Mouse (Mus musculus): ENCODE measurements around the gene Zfp978. TPM values are rescaled to one million over a fixed set of nuclear protein-coding genes. Genes with fewer than 3 reads are reported as not detected.
A peak's percentile ranks its signal among the peaks of the same experiment; 100 is the strongest.
"Not testable (repeated sequence)": the region's sequence is repeated elsewhere in the genome, so short reads cannot be mapped to it uniquely, and the experiment has no call there.

Gene Zfp978
- polyA plus RNA-seq, 1 experiment from 2014 or later = not detected

- not testable (repeated sequence) for H3K4me1 ChIP-seq (ENCODE audit: control insufficient read depth, insufficient read depth, low read length); H3K36me3 ChIP-seq (ENCODE audit: control insufficient read depth, insufficient read depth, low read length); H3K4me3 ChIP-seq (ENCODE audit: low read length); H3K27ac ChIP-seq (ENCODE audit: low read length); ATAC-seq; H3K27me3 ChIP-seq (replicated peaks; ENCODE audit: control insufficient read depth, insufficient read depth, low read length); H3K4me2 ChIP-seq (ENCODE audit: low read depth, low read length); H3K9ac ChIP-seq (ENCODE audit: low read depth, low read length)
- H3K9me3 ChIP-seq (ENCODE audit: control insufficient read depth, low read length) = peaks cover 32% of the 10 kb centered on the region
- WGBS = 87% methylated on average over 3 of the region's 3 CpGs
These were observed 20.2 kb upstream of the Zfp978 start for GRCm38 (mm10) chr4:147340876-147341275.

- not testable (repeated sequence) for H3K36me3 ChIP-seq (ENCODE audit: control insufficient read depth, insufficient read depth, low read length); H3K4me3 ChIP-seq (ENCODE audit: low read length); H3K27me3 ChIP-seq (replicated peaks; ENCODE audit: control insufficient read depth, insufficient read depth, low read length); H3K9ac ChIP-seq (ENCODE audit: low read depth, low read length); H3K4me1 ChIP-seq (ENCODE audit: control insufficient read depth, insufficient read depth, low read length); H3K27ac ChIP-seq (ENCODE audit: low read length); H3K4me2 ChIP-seq (ENCODE audit: low read depth, low read length)
- H3K9me3 ChIP-seq (ENCODE audit: control insufficient read depth, low read length) = peaks cover 30% of the 10 kb centered on the region
- WGBS = 79% methylated on average over 6 of the region's 6 CpGs
- ATAC-seq = peak; percentile 71
These were observed 17.8 kb upstream of the Zfp978 start for GRCm38 (mm10) chr4:147343042-147343908.

GRCm38 (mm10) chr4:147345061-147345554, 16.0 kb upstream of the Zfp978 start:
- not testable (repeated sequence) for H3K9ac ChIP-seq (ENCODE audit: low read depth, low read length); H3K4me1 ChIP-seq (ENCODE audit: control insufficient read depth, insufficient read depth, low read length); H3K27me3 ChIP-seq (replicated peaks; ENCODE audit: control insufficient read depth, insufficient read depth, low read length); H3K36me3 ChIP-seq (ENCODE audit: control insufficient read depth, insufficient read depth, low read length); H3K4me2 ChIP-seq (ENCODE audit: low read depth, low read length); H3K27ac ChIP-seq (ENCODE audit: low read length); H3K4me3 ChIP-seq (ENCODE audit: low read length); ATAC-seq
- WGBS = 84% methylated on average over 2 of the region's 2 CpGs
- peaks cover 39% of the 10 kb centered on the region for H3K9me3 ChIP-seq (ENCODE audit: control insufficient read depth, low read length)

- H3K4me3 ChIP-seq (ENCODE audit: low read length); H3K27ac ChIP-seq (ENCODE audit: low read length); ATAC-seq; H3K4me1 ChIP-seq (ENCODE audit: control insufficient read depth, insufficient read depth, low read length); H3K4me2 ChIP-seq (ENCODE audit: low read depth, low read length); H3K27me3 ChIP-seq (replicated peaks; ENCODE audit: control insufficient read depth, insufficient read depth, low read length); H3K9ac ChIP-seq (ENCODE audit: low read depth, low read length); H3K36me3 ChIP-seq (ENCODE audit: control insufficient read depth, insufficient read depth, low read length): not testable (repeated sequence)
- peaks cover 47% of the 10 kb centered on the region for H3K9me3 ChIP-seq (ENCODE audit: control insufficient read depth, low read length)
- WGBS = 68% methylated on average over 4 of the region's 4 CpGs
These were observed 14.6 kb upstream of the Zfp978 start for GRCm38 (mm10) chr4:147346361-147347035.

GRCm38 (mm10) chr4:147347300-147347699, 13.8 kb upstream of the Zfp978 start:
- peaks cover 47% of the 10 kb centered on the region for H3K9me3 ChIP-seq (ENCODE audit: control insufficient read depth, low read length)
- H3K27ac ChIP-seq (ENCODE audit: low read length); H3K4me3 ChIP-seq (ENCODE audit: low read length); H3K4me2 ChIP-seq (ENCODE audit: low read depth, low read length); H3K9ac ChIP-seq (ENCODE audit: low read depth, low read length); H3K36me3 ChIP-seq (ENCODE audit: control insufficient read depth, insufficient read depth, low read length); H3K27me3 ChIP-seq (replicated peaks; ENCODE audit: control insufficient read depth, insufficient read depth, low read length); H3K4me1 ChIP-seq (ENCODE audit: control insufficient read depth, insufficient read depth, low read length); ATAC-seq: not testable (repeated sequence)
- 63% methylated on average over 4 of the region's 4 CpGs for WGBS

- not testable (repeated sequence) for H3K27me3 ChIP-seq (replicated peaks; ENCODE audit: control insufficient read depth, insufficient read depth, low read length); H3K4me1 ChIP-seq (ENCODE audit: control insufficient read depth, insufficient read depth, low read length); H3K27ac ChIP-seq (ENCODE audit: low read length); H3K9ac ChIP-seq (ENCODE audit: low read depth, low read length); H3K4me2 ChIP-seq (ENCODE audit: low read depth, low read length); H3K4me3 ChIP-seq (ENCODE audit: low read length); ATAC-seq; H3K36me3 ChIP-seq (ENCODE audit: control insufficient read depth, insufficient read depth, low read length)
- WGBS = 65% methylated on average over 1 of the region's 3 CpGs
- peaks cover 46% of the 10 kb centered on the region for H3K9me3 ChIP-seq (ENCODE audit: control insufficient read depth, low read length)
These were observed 13.2 kb upstream of the Zfp978 start for GRCm38 (mm10) chr4:147347880-147348279.

- not testable (repeated sequence) for H3K4me1 ChIP-seq (ENCODE audit: control insufficient read depth, insufficient read depth, low read length); H3K36me3 ChIP-seq (ENCODE audit: control insufficient read depth, insufficient read depth, low read length); H3K4me2 ChIP-seq (ENCODE audit: low read depth, low read length); H3K9ac ChIP-seq (ENCODE audit: low read depth, low read length); H3K27ac ChIP-seq (ENCODE audit: low read length); H3K27me3 ChIP-seq (replicated peaks; ENCODE audit: control insufficient read depth, insufficient read depth, low read length); ATAC-seq; H3K4me3 ChIP-seq (ENCODE audit: low read length)
- peaks cover 40% of the 10 kb centered on the region for H3K9me3 ChIP-seq (ENCODE audit: control insufficient read depth, low read length)
- WGBS = 79% methylated on average over 2 of the region's 2 CpGs
These were observed 12.7 kb upstream of the Zfp978 start for GRCm38 (mm10) chr4:147348401-147348800.

GRCm38 (mm10) chr4:147348906-147349686, 12.0 kb upstream of the Zfp978 start:
- ATAC-seq; H3K36me3 ChIP-seq (ENCODE audit: control insufficient read depth, insufficient read depth, low read length): not testable (repeated sequence)
- WGBS = 90% methylated on average over 18 of the region's 19 CpGs

More at GRCm38 (mm10) chr4:147348906-147349686, 12.0 kb upstream of the Zfp978 start:
- not testable (repeated sequence) for H3K27ac ChIP-seq (ENCODE audit: low read length); H3K27me3 ChIP-seq (replicated peaks; ENCODE audit: control insufficient read depth, insufficient read depth, low read length); H3K9ac ChIP-seq (ENCODE audit: low read depth, low read length); H3K4me3 ChIP-seq (ENCODE audit: low read length); H3K4me1 ChIP-seq (ENCODE audit: control insufficient read depth, insufficient read depth, low read length); H3K4me2 ChIP-seq (ENCODE audit: low read depth, low read length)
- H3K9me3 ChIP-seq (ENCODE audit: control insufficient read depth, low read length) = peaks cover 35% of the 10 kb centered on the region
